Mouse (Mus musculus) liver, postnatal 0 days (tissue): ENCODE results near the gene Heatr3. TPM values are rescaled to one million over a fixed set of nuclear protein-coding genes. Genes with fewer than 3 reads are reported as not detected.

ENCODE experiments used
- ATAC-seq: fragments of 200-750 bp; cut with Nextera tagmentation; 2 replicates; pipeline ENCODE4 v1.8.0; 2017; ENCODE audit warnings: mild to moderate bottlenecking, moderate library complexity
- DNase-seq: peaks from one replicate; pipeline ENCODE4 v3.0.0-alpha.2; 2016
- H3K27ac ChIP-seq: fragments of 300-500 bp; sonication (generic); 2 replicates; pipeline ENCODE4 v1.5.1; 2014; ENCODE audit warnings: antibody characterized with exemption, moderate library complexity, mild to moderate bottlenecking, low read depth
- H3K27me3 ChIP-seq: fragments of 300-500 bp; sonication (generic); 2 replicates; pipeline ENCODE4 v1.6.1; 2014; ENCODE audit warnings: low read length, control low read depth, mixed read lengths; ENCODE audit not compliant: insufficient read depth
- H3K36me3 ChIP-seq: fragments of 300-500 bp; sonication (generic); replicated peaks from 2 replicates; pipeline ENCODE4 v1.6.1; 2014; ENCODE audit warnings: mild to moderate bottlenecking, control low read depth, low read length, moderate library complexity, mixed read lengths; ENCODE audit not compliant: insufficient read depth
- H3K4me1 ChIP-seq: fragments of 300-500 bp; sonication (generic); 2 replicates; pipeline ENCODE4 v1.6.1; 2014; ENCODE audit warnings: antibody characterized with exemption, mild to moderate bottlenecking, control low read depth; ENCODE audit not compliant: insufficient read depth
- H3K4me2 ChIP-seq: fragments of 300-500 bp; sonication (generic); 2 replicates; pipeline ENCODE4 v1.6.1; 2014; ENCODE audit warnings: low read depth, mild to moderate bottlenecking, low read length, moderate library complexity, mixed read lengths
- H3K4me3 ChIP-seq: fragments of 300-500 bp; sonication (generic); 2 replicates; pipeline ENCODE4 v1.5.1; 2014; ENCODE audit warnings: low read depth, low read length
- H3K9ac ChIP-seq: fragments of 300-500 bp; sonication (generic); replicated peaks from 2 replicates; pipeline ENCODE4 v1.6.1; 2014; ENCODE audit warnings: mild to moderate bottlenecking, moderate library complexity
- H3K9me3 ChIP-seq: fragments of 300-500 bp; sonication (generic); 2 replicates; pipeline ENCODE4 v1.6.1; 2016; ENCODE audit warnings: mild to moderate bottlenecking, control low read depth, low read length, mixed read lengths
- CTCF ChIP-seq: sonication (generic); IDR thresholded peaks from 2 replicates; pipeline ENCODE4 v1.5.1; 2016; ENCODE audit warnings: antibody characterized with exemption, low read depth
- EP300 ChIP-seq: IDR thresholded peaks from 2 replicates; pipeline ENCODE4 v1.6.1; 2016; ENCODE audit warnings: antibody characterized with exemption, low read depth, mild to moderate bottlenecking
- WGBS: fragments of 180-500 bp; shearing (Covaris S2); extraction: QIAGEN DNeasy Blood & Tissue Kit; methylation state at CpG from one replicate; pipeline ENCODE4 v1.1.7; 2014; ENCODE audit not compliant: insufficient replicate concordance; 5-methylcytosine and 5-hydroxymethylcytosine counted together
- polyA plus RNA-seq: library from polyadenylated mRNA; unstranded; fragments of >200 nt; fragmentation: Nextera tagmentation; extraction: Ambion mirVana; gene quantifications from 2 replicates; pipeline ENCODE4 v1.2.1, GENCODE M21; 2015

The Heatr3 gene
- polyA plus RNA-seq, 1 experiment from 2014 or later = 14.1 TPM

DNA sequence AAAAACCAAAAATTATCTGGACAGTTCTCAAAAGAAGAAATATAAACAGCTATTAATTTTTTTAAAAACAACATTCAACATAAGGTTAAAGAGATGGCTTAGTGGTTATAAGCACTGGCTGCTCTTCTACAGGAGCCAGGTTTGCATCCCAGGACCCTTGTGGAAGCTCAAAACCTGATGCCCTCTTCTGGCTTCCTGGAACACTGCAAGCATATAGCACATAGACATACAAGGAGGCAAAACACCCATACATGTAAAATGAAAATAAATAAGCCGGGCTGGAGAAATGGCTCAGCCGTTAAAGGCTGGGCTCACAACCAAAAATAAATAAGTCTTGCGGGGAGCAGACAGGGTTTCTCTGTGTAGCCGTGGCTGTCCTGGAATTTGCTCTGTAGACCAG, 28.4 kb upstream of the Heatr3 start:
- H3K9ac ChIP-seq = no peak overlapping the region
- no peak overlapping the region for H3K4me2 ChIP-seq
- no peak for ATAC-seq
- no peak overlapping the region for H3K4me3 ChIP-seq
- no peak for DNase-seq
- no peak overlapping the region for H3K27ac ChIP-seq
- WGBS = 85% methylated on average over 4 of the region's 4 CpGs
- no peaks in the 10 kb centered on the region for H3K4me1 ChIP-seq
- no peaks in the 10 kb centered on the region for H3K27me3 ChIP-seq
- H3K36me3 ChIP-seq = no peaks in the 10 kb centered on the region
- H3K9me3 ChIP-seq = no peaks in the 10 kb centered on the region
- no peak for TF ChIP-seq EP300
- peak; percentile 10; the same call in 1 of the 2 replicates for TF ChIP-seq CTCF

DNA sequence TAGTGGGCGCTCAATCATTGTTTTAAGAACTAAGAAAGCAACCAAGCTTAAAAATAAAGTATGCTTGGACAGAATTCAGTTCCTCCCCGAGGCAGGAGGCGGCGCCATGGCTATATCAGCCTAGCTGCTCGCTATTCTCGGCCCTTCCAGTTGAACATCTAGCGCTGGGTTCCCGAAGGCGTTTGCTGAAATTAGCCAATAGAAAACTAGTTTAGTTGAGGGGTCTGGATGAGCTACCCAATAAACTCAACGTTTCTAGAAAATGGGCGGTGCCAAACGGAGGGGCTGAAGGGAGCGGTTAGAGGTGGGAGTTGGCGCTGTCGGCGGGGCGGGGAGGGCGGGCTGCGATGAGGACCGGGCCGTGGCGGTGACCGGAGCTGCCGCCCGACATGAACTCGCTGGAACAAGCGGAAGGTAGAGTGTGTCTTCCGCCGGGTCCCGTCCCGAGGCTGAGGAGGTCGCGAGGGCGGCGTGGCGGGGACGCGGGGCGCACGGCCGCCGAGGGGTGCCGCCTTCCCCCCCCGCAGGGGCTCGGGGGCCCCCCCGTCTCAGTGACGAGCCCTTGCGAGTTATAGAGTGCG, 19.1 kb upstream of the Heatr3 start, which contains the start of gene Cnep1r1:
TSS of gene Cnep1r1 (plus strand) at position 314 of the 581 bp plus-strand sequence.
- under 1% methylated on average over 49 of the region's 49 CpGs for WGBS
- ATAC-seq (peak; percentile 100), DNase-seq (peak; percentile 92)
- Histone ChIP-seq H3K9me3 (no peaks in the 10 kb centered on the region), H3K27ac (peak within 1 kb of the TSS; percentile 93), H3K27me3 (no peaks in the 10 kb centered on the region), H3K4me2 (peak within 1 kb of the TSS; percentile 83), H3K36me3 (peaks cover 11% of the 10 kb centered on the region), H3K4me3 (peak within 1 kb of the TSS; percentile 99), H3K4me1 (peaks cover 5% of the 10 kb centered on the region), H3K9ac (peak within 1 kb of the TSS; percentile 97)
- TF ChIP-seq EP300 (peak; percentile 83; the same call in 1 of the 2 replicates), CTCF (peak; percentile 86)

DNA sequence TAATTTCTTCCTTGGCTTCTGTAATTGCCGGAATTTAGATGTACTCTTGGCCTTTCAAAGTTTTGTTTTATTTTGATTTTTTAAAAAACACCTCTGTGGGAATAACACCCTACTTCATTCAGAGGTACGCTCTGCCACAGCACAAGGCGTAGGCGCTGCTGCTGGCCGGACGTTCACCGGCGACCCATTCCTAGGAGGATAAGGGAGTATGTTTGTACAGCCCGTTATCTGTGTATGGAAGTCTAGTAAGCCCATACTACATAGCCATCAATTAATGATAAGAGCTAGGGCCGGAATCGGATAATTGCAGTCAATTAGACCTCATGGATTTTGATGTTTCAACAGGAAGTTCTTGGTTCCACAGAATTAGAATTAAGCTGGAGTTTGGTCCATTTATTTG, 18.6 kb upstream of the Heatr3 start:
- Histone ChIP-seq H3K9ac (peak overlapping the region; percentile 97), H3K9me3 (no peaks in the 10 kb centered on the region), H3K27ac (peak overlapping the region; percentile 93), H3K4me3 (peak overlapping the region; percentile 99), H3K4me1 (peaks cover 5% of the 10 kb centered on the region), H3K4me2 (peak overlapping the region; percentile 83), H3K27me3 (no peaks in the 10 kb centered on the region), H3K36me3 (peaks cover 14% of the 10 kb centered on the region)
- under 1% methylated on average over 11 of the region's 11 CpGs for WGBS
- no peak for TF ChIP-seq EP300
- TF ChIP-seq CTCF = no peak
- DNase-seq = peak; percentile 27
- ATAC-seq = peak; percentile 55

DNA sequence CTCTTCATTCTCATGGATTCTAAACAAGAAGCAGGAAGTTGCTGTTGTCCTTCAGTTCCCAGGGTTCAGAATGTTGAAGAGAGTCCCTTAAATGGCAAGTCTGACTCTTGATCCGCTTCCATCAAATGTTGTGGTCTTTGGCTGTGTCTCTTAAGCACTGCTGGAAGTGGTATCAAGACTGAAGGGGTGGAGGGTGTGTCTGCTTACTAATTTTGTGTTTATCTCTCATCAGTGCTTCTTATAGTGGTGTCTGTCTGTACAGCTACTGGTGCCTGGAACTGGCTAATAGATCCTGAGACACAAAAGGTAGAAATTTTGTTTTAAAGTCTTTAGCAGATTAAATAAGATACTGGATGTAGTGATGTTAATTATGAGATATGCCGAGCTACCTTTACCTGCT, 12.8 kb upstream of the Heatr3 start:
- H3K36me3 ChIP-seq = peaks cover 36% of the 10 kb centered on the region
- H3K4me1 ChIP-seq = no peaks in the 10 kb centered on the region
- WGBS = 82% methylated on average over 2 of the region's 2 CpGs
- H3K27me3 ChIP-seq = no peaks in the 10 kb centered on the region
- no peak overlapping the region for H3K9ac ChIP-seq
- H3K4me2 ChIP-seq = no peak overlapping the region
- DNase-seq (no peak), ATAC-seq (no peak)
- H3K9me3 ChIP-seq = no peaks in the 10 kb centered on the region
- no peak overlapping the region for H3K27ac ChIP-seq
- TF ChIP-seq CTCF (no peak), EP300 (no peak)
- no peak overlapping the region for H3K4me3 ChIP-seq

- Histone ChIP-seq H3K9me3 (no peaks in the 10 kb centered on the region), H3K4me1 (no peaks in the 10 kb centered on the region), H3K27me3 (no peaks in the 10 kb centered on the region), H3K36me3 (peaks cover 46% of the 10 kb centered on the region), H3K27ac (no peak overlapping the region), H3K4me3 (no peak overlapping the region), H3K4me2 (no peak overlapping the region), H3K9ac (no peak overlapping the region)
- no peak for TF ChIP-seq CTCF
- TF ChIP-seq EP300 = no peak
- DNase-seq (no peak), ATAC-seq (no peak)
- 75% methylated on average over 4 of the region's 4 CpGs for WGBS
Measured at GRCm38 (mm10) chr8:88129397-88129796, 8.3 kb upstream of the Heatr3 start.

DNA sequence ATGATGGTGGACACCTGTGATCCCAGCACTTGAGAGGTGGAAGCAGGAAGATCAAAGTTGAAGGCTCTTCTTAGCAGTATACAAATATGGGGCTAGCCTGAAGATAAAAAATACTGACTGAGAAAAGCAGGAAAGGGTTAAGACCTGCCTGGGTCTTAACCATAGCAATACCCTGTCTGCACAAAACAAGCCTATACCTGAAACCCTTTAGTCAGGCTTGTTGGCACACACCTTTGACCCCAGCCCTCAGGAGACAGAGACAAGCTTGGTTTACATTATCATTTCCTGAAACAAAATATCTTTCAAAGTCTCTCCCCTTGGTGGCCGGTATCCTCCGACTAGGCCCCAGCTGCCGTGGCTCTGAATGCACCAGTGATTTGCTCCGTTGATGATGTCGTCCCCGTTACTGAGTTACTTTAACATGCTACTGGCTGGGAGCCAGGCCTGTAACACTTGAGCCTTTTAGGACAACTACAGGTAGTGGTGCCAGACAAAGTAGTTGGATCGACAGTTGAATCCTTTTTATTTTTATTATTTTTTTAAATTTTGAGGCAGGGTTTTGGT, 6.8 kb upstream of the Heatr3 start:
- no peaks in the 10 kb centered on the region for H3K27me3 ChIP-seq
- H3K27ac ChIP-seq = no peak overlapping the region
- no peak for TF ChIP-seq CTCF
- no peak for TF ChIP-seq EP300
- H3K36me3 ChIP-seq = peaks cover 46% of the 10 kb centered on the region
- H3K4me3 ChIP-seq = no peak overlapping the region
- DNase-seq (no peak), ATAC-seq (no peak)
- no peaks in the 10 kb centered on the region for H3K4me1 ChIP-seq
- H3K9me3 ChIP-seq = no peaks in the 10 kb centered on the region
- H3K4me2 ChIP-seq = no peak overlapping the region
- no peak overlapping the region for H3K9ac ChIP-seq
- 80% methylated on average over 7 of the region's 7 CpGs for WGBS

DNA sequence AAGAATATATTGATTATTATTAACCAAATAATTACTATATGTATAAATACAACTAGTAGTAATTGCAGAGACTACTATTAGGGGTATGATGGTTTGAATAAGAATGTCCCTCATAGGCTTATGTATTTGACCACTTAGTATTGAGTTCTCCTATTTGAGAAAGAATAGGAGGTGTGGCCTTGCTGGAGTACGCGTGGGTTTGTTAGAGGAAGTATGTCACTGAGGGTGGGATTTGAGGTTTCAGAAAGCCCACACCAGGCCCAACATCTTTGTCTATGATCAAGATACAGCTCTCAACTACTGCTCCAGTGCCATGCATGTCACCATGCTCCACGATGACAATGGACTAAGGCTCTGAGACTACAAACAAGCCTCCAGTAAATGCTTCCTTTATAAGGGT, 1.6 kb downstream of the Heatr3 start:
- no peak for DNase-seq
- TF ChIP-seq EP300 (no peak), CTCF (no peak)
- H3K27me3 ChIP-seq = no peaks in the 10 kb centered on the region
- 72% methylated on average over 3 of the region's 3 CpGs for WGBS
- ATAC-seq = no peak
- no peak overlapping the region for H3K9ac ChIP-seq
- H3K4me1 ChIP-seq = peaks cover 11% of the 10 kb centered on the region
- peaks cover 34% of the 10 kb centered on the region for H3K36me3 ChIP-seq
- H3K9me3 ChIP-seq = no peaks in the 10 kb centered on the region
- peak overlapping the region; percentile 96; the same call in 1 of the 2 replicates for H3K4me2 ChIP-seq
- H3K27ac ChIP-seq = no peak overlapping the region
- no peak overlapping the region for H3K4me3 ChIP-seq
